Mouse (Mus musculus) liver, adult 2 months (tissue): Measurements from ENCODE around the gene Gtf2h3. TPM values are rescaled to one million over a fixed set of nuclear protein-coding genes. Genes with fewer than 3 reads are reported as not detected.
A peak's percentile ranks its signal among the peaks of the same experiment; 100 is the strongest.
"Not testable (repeated sequence)": the region's sequence is repeated elsewhere in the genome, so short reads cannot be mapped to it uniquely, and the experiment has no call there.

ENCODE experiments used
- DNase-seq: peaks from one replicate; pipeline ENCODE4 v3.0.0-alpha.2; 2011; ENCODE audit warnings: low read depth, low spot score; ENCODE audit errors: extremely low read depth
- H3K27ac ChIP-seq: fragments of 200-500 bp; replicated peaks from 2 replicates; pipeline ENCODE4 v1.5.1; 2012; ENCODE audit warnings: low read depth, mild to moderate bottlenecking, control low read depth, inconsistent platforms, low read length; ENCODE audit not compliant: insufficient read depth
- H3K27me3 ChIP-seq: fragments of 200-500 bp; 2 replicates; pipeline ENCODE4 v1.6.1; 2012; ENCODE audit warnings: mild to moderate bottlenecking, moderate library complexity, low read length, inconsistent platforms; ENCODE audit not compliant: control insufficient read depth, insufficient read depth
- H3K36me3 ChIP-seq: fragments of 200-500 bp; 2 replicates; pipeline ENCODE4 v1.6.1; 2012; ENCODE audit warnings: low read length, inconsistent platforms; ENCODE audit not compliant: control insufficient read depth, insufficient read depth
- H3K4me1 ChIP-seq: fragments of 200-500 bp; 2 replicates; pipeline ENCODE4 v1.6.1; 2011; ENCODE audit warnings: low read length; ENCODE audit not compliant: control insufficient read depth, insufficient read depth
- H3K4me3 ChIP-seq: fragments of 200-500 bp; 2 replicates; pipeline ENCODE4 v1.5.1; 2011; ENCODE audit warnings: low read depth, mild to moderate bottlenecking, control low read depth, low read length, moderate library complexity; ENCODE audit not compliant: insufficient read depth
- H3K79me2 ChIP-seq: fragments of 200-500 bp; 2 replicates; pipeline ENCODE4 v1.6.1; 2012; ENCODE audit warnings: inconsistent platforms, mild to moderate bottlenecking, low read length, moderate library complexity; ENCODE audit not compliant: control insufficient read depth, insufficient read depth
- H3K9ac ChIP-seq: fragments of 200-500 bp; 2 replicates; pipeline ENCODE4 v1.6.1; 2012; ENCODE audit warnings: low read depth, mild to moderate bottlenecking, control low read depth, inconsistent platforms, low read length
- CTCF ChIP-seq: fragments of 200-500 bp; IDR thresholded peaks from 2 replicates; pipeline ENCODE4 v1.5.1; 2011; ENCODE audit warnings: low read depth, low read length, control low read depth
- POLR2A ChIP-seq: fragments of 200-500 bp; IDR thresholded peaks from 2 replicates; pipeline ENCODE4 v1.6.1; 2011; ENCODE audit warnings: low read length, control low read depth; ENCODE audit not compliant: insufficient read depth; ENCODE audit errors: extremely low read depth
- WGBS: fragments of 180-500 bp; shearing (Covaris S2); methylation state at CpG from one replicate; pipeline ENCODE4 v1.1.7; 2018; 5-methylcytosine and 5-hydroxymethylcytosine counted together
- polyA plus RNA-seq: library from polyadenylated mRNA; depleted of rRNA; stranded (reverse); fragments of >200 nt; gene quantifications from 2 replicates; pipeline ENCODE4 v1.2.3, GENCODE M21; 2012
- total RNA-seq: library from RNA; depleted of rRNA; stranded (reverse); fragments of >200 nt; gene quantifications from 2 replicates; pipeline ENCODE4 v1.2.3, GENCODE M21; 2014

The Gtf2h3 gene
- total and polyA plus RNA-seq, 2 experiments = 12.2 to 23.9 TPM

DNA sequence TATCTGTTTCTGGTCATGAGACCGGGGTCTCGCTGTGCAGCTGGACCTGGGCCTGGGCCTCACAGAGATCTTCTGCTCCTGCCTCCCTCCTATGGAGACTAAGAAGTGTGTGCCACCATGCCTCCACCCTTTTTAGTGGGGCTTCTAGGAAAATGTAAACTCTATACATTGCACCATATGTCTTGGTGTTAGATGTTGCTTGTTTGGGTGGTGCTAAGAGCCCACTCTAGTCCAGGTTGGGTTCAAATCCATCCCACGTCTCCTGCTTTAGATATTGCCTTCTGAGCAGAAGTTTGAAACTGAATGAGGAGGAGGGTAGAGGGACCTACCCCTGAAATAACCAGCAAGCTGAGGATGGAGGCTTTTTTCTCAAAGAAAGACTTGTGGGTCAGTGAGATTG lies 13.8 kb downstream of the Gtf2h3 start:
- no peaks in the 10 kb centered on the region for H3K27me3 ChIP-seq
- H3K36me3 ChIP-seq = peaks cover 23% of the 10 kb centered on the region
- H3K4me1 ChIP-seq = no peaks in the 10 kb centered on the region
- no peaks in the 10 kb centered on the region for H3K79me2 ChIP-seq
- TF ChIP-seq CTCF (no peak), POLR2A (no peak)
- H3K27ac ChIP-seq = no peak overlapping the region
- 96% methylated on average over 3 of the region's 3 CpGs for WGBS
- no peak overlapping the region for H3K4me3 ChIP-seq
- no peak overlapping the region for H3K9ac ChIP-seq
- DNase-seq = no peak

DNA sequence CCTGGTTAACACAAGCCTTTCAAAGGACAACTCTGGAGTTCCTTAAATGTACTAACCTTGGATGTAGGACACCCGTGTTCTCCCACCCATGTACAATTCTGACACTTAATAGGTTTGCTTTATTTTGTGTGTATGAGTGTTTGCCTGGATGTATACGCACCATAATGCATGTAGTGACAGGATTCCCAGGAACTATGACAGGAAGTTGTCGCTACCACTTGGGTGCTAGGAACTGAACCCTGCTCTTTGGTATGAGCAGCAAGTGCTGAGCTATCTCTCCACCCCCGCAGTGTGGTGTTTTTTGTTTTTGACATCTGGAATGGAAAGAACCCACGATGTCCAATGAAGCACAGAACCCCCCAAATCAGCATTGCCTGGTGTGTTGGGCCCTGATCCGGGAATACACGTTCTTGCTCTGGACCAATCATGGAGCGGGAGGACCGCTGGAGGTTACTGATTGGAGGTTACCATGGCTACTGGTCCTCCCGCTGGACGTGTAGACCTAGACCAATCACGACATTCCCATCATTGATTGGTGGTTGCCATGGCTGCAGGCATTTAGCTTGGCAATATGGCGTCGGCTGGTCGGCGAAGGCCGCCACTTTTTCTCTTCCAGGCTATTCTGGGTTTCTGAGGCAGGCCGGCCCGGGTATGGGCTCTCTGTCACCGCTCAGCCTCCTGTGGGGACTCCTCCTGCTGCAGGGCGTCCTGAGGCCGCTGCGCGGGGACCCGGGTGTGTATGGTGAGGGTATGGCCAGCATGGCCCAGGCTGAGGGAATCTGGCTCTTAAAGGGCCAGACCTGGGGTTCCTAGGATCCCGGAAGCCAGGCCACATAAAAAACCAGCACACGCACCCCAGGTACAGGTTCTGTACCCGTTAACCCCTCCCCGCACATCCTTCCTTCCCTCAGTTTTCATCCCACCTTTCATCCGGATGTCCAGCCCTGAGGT lies 19.6 kb downstream of the Gtf2h3 start:
- Histone ChIP-seq H3K4me3 (peak overlapping the region; percentile 77), H3K9ac (peak overlapping the region; percentile 27; the same call in 1 of the 2 replicates), H3K36me3 (peaks cover 2% of the 10 kb centered on the region; the same call in 1 of the 2 replicates), H3K27me3 (no peaks in the 10 kb centered on the region), H3K4me1 (peaks cover 3% of the 10 kb centered on the region; the same call in 1 of the 2 replicates), H3K79me2 (no peaks in the 10 kb centered on the region), H3K27ac (no peak overlapping the region)
- 9% methylated on average over 30 of the region's 30 CpGs for WGBS
- peak; percentile 93 for DNase-seq
- no peak for TF ChIP-seq POLR2A
- no peak for TF ChIP-seq CTCF

DNA sequence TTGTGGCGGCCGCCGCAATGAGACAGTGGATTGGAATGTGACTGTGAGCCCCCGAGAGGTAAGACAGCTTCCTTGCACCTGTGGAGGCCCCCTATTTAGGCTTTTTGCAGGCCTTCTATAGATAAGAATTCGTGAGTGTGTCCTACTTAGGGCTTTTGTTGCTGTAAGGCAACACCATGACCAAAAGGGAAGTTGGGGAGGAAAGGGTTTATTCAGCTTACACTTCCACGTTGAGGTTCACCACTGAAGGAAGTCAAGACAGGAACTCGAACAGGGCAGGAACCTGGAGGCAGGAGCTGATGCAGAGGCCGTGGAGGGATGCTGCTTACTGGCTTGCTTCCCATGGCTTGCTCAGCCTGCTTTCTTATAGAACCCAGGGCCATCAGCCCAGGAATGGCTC lies 20.8 kb downstream of the Gtf2h3 start:
- 54% methylated on average over 8 of the region's 8 CpGs for WGBS
- H3K4me1 ChIP-seq, DNase-seq, H3K27ac ChIP-seq, H3K9ac ChIP-seq, H3K27me3 ChIP-seq, H3K36me3 ChIP-seq, H3K79me2 ChIP-seq, H3K4me3 ChIP-seq: not testable (repeated sequence)

DNA sequence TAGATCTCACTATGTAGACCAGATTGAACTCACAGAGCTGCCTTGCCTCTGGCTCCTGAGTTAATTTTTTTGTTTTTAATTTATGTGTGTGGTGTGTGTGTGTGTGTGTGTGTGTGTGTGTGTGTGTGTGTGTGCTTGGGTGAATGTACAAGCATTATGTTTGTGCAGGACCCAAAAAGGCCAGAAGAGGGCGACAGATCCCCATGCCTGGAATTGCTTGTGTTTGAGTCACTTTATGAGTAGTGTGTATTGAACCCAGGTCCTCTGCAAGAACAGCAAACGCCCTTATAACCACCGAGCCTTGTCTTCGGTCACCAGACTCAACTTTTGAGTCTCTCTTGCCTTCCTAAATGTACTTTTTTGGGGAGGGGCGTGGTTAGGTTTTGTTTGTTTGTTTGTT lies 23.4 kb downstream of the Gtf2h3 start:
- WGBS = 68% methylated on average over 5 of the region's 5 CpGs
- peak; percentile 53 for DNase-seq
- Histone ChIP-seq H3K27ac (no peak overlapping the region), H3K4me3 (no peak overlapping the region), H3K79me2 (no peaks in the 10 kb centered on the region), H3K4me1 (peaks cover 6% of the 10 kb centered on the region; the same call in 1 of the 2 replicates), H3K36me3 (no peaks in the 10 kb centered on the region), H3K27me3 (no peaks in the 10 kb centered on the region), H3K9ac (no peak overlapping the region)
- no peak for TF ChIP-seq POLR2A
- TF ChIP-seq CTCF = peak; percentile 70

DNA sequence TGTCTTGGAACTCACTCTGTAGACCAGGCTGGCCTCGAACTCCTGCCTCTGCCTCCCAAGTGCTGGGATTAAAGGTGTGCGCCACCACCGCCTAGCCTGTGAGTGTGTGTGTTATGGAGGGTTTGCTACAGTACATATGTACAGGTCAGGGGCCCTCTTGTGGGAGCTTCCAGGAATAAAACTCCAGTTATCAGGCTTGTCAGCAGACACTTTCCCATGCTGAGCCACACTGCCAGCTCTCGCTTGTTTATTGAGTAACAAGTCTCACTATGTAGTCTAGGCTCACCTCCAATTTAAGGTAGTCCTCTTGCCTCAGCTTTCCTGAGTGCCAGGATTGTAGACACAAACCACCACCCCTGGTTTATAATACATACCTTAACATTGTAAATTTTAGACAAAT lies 25.4 kb downstream of the Gtf2h3 start:
- H3K27me3 ChIP-seq = no peaks in the 10 kb centered on the region
- no peak overlapping the region for H3K9ac ChIP-seq
- WGBS = 44% methylated on average over 4 of the region's 4 CpGs
- TF ChIP-seq CTCF (0 out of 2 replicates have a peak, but pooled peaks have one; percentile 4), POLR2A (no peak)
- H3K4me1 ChIP-seq = 0 out of 2 replicates have a peak, but pooled peaks cover 4% of the 10 kb centered on the region
- H3K79me2 ChIP-seq = no peaks in the 10 kb centered on the region
- H3K36me3 ChIP-seq = no peaks in the 10 kb centered on the region
- H3K27ac ChIP-seq = no peak overlapping the region; the same call in 1 of the 2 replicates
- H3K4me3 ChIP-seq = no peak overlapping the region
- peak; percentile 80 for DNase-seq
